Mouse (Mus musculus): ENCODE data around the gene Gm35315.
"Not testable (repeated sequence)": the region's sequence is repeated elsewhere in the genome, so short reads cannot be mapped to it uniquely, and the experiment has no call there.

Gene Gm35315

GRCm38 (mm10) chr5:110101716-110102347 lies 7.6 kb upstream of the Gm35315 start:
- DNase-seq (ENCODE audit: low read depth), result no peak

GRCm38 (mm10) chr5:110100921-110101631 lies 6.9 kb upstream of the Gm35315 start:
- no peak for DNase-seq (ENCODE audit: low read depth)

- DNase-seq (ENCODE audit: low read depth), result peak; percentile 42
Measured at GRCm38 (mm10) chr5:110099656-110100580, 5.7 kb upstream of the Gm35315 start, which contains the start of gene Plcxd1. TSS of gene Plcxd1 (plus strand) at chr5:110099969.

GRCm38 (mm10) chr5:110098991-110099477 lies 4.8 kb upstream of the Gm35315 start:
- no peak for DNase-seq (ENCODE audit: low read depth)

GRCm38 (mm10) chr5:110094847-110095213 lies 610 bp upstream of the Gm35315 start:
- DNase-seq (ENCODE audit: low read depth), result no peak

GRCm38 (mm10) chr5:110091546-110091945 lies 2.7 kb downstream of the Gm35315 start:
- DNase-seq (ENCODE audit: low read depth), result no peak

- no peak for DNase-seq (ENCODE audit: low read depth)
Measured at GRCm38 (mm10) chr5:110086161-110086866, 7.9 kb downstream of the Gm35315 start.

GRCm38 (mm10) chr5:110082961-110083360 lies 11.3 kb downstream of the Gm35315 start:
- DNase-seq (ENCODE audit: low read depth), result no peak

GRCm38 (mm10) chr5:110072413-110072812 lies 21.8 kb downstream of the Gm35315 start, which contains the start of gene Gm17655:
TSS of gene Gm17655 (minus strand) at chr5:110072513.
- DNase-seq (ENCODE audit: low read depth), result not testable (repeated sequence)

- DNase-seq (ENCODE audit: low read depth), result peak; percentile 88
Measured at GRCm38 (mm10) chr5:110057637-110058408, 36.4 kb downstream of the Gm35315 start.

All from NIH3T3 (cell line).